Mouse (Mus musculus) R1 (cell line): Measurements from ENCODE around the gene Hoxa4.

ENCODE experiments used
- DNase-seq: peaks from one replicate; pipeline ENCODE4 v3.0.0-alpha.2; 2018; ENCODE audit warnings: low read depth, low spot score

Gene Hoxa4

DNA sequence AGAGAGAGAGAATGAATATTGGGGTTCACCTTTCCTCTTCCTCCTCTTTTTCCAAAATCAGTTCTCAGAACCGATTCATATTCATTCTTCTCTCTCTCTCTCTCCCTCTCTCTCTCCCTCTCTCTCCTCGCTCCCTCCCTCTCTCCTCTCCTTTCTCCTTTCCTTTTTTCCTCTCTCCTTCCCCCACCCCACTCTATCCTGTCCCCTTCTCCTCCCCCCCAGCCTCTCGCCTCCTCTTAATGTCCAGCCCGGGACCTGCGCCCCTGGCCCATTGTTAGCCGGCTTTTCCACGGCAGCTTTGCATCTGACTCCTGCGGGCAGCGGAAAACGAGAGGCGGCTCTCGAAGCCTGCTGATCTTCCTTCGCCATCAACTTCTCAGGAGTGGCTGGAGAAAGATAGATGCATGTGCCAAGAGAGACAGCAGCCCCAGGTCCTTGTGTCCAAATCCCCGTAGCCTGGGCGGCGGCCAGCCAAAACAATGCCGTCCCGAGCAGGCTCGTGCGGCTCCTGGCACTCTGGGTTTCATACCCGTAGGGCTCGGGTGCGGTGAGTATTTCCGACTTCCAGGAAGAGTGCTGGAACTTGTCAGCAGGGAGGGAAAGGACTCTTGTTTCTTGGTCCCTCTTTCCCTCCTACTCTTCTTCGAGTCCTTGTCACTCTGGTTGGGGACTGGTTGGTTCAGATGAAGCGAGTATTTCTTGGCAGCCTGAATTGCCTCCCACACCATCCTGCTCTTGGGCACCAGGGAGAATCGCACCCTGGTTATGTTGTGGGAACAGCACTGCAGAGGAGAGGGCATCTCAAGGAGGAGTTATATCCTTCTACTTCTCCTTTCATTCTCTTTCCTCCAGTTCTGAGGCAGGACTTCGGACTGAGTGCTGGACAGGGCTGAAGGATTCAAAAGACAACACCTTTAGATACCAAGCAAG lies 25.8 kb downstream of the Hoxa4 start:
- no peak for DNase-seq

DNA sequence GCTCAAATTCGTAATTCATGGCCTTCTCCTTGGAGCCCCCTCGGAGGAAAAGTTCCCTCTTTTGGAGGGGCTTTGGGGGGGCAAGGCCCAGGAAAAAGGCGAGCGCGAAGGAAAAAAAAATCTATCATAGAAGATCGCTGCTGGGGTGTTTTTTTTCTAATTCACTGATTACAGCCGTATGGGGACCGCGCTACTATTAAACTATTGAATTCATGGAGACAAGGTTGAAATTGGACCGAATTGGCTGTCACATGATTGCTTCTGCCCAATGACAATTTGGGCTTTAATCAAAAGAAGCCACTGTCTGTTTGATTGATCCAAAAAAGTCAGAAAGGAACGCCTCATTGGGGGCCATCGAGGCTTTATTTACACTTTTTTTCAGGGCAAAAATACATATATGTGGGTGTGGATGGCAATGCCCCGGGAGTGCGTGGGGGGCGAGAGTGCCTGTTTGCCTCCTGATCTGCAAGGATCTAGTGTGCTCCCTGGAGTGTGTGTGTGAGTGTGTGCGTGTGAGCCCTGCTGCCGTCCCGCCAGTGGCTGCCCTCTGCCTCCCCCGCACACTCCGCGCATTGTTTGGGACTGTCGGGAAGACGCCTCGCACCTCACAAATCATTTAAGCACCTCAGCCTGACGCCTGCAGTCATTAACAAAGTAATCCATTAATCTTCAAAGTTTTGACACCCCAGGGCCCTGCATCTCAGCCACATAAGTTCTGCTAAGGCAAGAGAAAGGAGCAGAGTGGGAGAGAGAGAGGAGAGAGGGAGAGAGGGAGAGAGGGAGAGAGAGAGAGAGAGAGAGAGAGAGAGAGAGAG lies 26.7 kb downstream of the Hoxa4 start, which contains the start of gene Hoxa2:
Gene Hoxa2 (minus strand): TSS at position 206 of the 815 bp plus-strand sequence.
- DNase-seq, result no peak

DNA sequence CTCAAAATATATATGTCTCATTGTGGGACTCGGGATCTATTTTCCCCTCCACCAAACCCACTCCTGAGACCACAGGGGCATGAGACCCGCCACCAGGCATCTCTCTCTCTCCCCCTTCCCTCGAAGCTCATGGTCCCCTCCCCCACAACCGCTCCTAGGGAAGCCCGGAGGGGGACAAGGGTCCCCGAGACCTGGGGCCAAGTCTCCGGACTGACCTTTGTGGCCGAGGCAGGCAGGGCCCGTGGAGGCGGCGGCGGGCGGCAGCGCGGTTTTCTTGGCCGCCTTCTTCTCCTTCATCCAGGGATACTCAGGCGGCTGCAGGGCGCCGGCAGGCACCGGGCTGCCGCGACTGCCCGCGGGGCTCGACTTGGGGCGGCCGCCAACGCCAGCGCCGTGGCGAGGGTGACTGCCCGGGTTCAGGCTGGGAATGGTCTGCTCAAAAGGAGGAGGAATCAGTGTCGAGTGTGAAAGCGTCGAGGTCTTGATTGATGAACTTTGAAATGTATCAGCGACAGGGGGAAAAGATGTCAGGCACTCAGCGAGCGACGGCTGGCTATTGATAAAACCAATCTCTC lies 27.4 kb downstream of the Hoxa4 start:
- peak; percentile 25 for DNase-seq

DNA sequence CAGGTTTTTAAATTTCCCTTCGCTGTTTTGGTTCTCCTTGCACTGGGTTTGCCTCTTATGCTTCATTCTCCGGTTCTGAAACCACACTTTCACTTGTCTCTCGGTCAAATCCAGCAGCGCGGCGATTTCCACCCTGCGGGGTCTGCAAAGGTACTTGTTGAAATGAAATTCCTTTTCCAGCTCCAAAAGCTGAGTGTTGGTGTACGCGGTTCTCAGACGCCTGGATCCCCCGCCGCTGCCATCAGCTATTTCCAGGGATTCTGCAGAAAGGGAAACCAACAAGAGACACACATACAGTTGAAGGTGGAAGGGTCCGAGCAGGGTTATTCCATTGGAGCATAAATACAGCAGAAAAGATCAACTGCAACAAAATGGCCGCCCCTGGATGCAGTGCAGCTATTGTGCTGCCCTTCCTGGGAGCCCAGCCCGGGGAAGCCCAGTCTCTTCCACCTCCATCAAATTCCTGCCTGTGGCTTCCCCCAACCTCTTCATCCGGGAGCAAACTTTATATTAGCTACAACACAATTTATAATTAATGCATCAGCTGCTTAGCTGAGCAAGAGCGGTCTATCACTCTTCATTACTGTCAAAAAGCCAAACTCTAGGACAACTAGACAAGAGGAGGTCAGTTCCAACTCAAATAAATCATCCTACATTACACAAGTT lies 28.1 kb downstream of the Hoxa4 start:
- DNase-seq, result peak; percentile 41

DNA sequence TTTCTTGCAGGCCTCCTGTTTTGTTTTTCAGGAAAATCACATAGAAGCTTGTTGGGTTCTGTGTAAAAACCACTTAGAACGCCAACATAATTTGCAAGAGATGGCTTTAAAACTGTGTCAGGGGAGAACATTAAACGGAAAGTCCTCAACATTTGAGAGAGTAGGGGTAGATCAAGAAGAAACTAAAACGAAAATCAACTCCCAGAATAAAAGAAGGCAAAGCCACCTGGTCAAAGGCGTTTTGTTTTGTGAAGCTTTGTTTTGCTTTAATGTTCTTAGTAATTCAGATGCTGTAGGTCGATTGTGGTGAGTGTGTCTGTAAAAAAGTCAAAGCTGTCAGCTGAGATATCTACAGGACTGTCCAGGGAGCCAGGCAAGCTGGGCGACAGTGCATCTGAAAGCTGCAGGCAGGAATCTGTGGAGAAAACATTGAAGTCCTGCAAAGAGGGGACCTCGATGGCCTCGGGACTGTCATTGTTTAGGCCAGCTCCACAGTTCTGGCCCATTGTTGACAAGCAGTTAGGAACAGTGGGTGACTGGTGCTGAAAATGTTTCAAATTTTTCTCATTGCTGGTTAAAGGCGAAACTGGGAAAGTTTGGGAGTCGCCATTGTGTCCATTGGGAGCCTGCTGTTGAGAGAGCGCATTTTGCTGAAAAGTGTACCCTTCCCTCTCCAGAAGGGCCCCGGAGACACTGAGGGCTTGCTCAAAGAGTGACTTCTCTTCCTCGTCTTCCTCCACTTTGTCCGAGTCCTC lies 28.8 kb downstream of the Hoxa4 start:
- DNase-seq, result no peak

DNA sequence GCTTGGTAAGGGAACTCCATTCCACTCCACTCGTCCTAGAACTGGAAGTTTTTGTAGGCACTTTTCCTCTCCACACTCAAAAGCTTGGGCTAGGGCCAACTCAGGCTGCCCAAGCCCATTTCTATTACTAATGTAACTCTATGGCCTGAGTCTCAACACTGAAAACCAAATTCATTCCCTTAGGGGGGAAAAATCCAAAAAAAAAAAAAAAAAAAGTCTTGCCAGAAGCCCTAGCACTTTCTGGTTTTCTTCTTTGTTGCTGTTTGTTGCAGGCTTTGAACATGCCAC lies 29.5 kb downstream of the Hoxa4 start:
- no peak for DNase-seq

DNA sequence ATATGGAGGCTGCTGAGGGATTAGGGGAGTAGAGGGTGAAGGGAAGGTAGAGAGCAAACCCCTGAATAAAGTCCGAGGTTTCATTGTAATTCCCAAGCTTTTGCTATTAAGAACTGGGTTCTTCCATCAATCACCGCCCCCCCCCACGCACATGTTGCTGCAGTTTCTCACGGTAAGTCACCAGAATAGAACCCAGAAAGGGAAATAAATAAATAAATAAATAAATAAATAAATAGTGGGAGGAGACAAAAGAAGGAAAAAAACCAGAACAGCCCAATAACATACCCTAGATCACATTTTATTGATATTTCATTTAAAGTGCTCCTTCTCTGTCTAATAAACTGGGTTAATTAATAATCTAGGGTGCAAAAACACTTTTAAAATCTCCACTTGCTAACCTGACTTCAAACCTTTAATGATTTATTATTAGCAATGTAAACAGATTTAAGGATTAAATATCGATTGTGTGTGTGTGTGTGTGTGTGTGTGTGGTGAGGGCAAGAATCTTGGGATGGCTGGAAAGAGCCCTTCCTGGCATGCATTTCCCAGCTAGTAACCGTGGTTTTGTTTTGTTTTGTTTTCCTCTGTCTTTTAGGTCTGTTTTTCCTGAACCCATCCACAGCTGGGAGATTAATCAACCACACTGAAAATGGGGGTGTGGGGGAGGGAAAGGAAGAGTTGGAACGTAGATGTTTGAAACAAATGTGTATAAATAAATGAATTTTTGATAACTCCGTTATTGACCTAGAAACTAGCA lies 30.0 kb downstream of the Hoxa4 start:
- DNase-seq, result no peak

DNA sequence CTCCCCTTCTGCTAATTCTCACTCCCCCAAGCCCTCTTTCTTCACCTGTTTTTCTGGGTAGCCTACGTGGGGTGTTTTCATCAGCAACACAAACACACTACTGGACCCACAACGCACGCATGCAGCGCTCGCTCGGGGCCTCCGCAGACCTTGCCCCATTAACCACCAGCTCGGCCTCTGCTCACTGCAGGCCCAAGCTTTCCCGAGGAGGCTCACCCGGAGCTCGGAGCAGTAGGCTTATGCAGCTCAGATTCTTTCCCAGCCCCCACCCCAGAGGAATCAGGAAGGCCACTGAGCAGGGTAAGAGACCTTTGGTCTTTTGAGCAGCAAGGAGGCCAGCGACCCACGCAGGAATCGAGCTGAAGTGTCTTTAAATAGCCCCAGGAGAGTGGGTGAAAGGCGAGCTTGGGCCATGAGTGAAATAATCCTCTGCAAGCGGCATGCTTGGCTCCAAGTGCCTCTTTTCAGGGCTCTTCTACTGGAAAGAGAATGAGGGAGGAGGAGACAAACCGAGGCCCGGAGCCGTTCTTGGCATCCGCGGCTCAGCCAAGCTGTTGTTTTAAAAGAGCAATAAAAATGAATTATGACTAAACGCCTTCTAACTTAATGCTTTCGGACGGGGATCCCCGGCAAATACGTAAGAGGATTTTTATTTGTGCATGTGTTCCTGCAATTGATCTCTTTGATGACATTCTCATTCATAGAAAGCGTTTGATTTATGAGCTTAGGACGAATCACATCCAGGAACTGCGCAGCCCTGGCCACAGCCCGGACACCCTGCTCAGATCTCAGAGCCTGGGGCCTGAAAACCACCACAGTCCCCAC lies 30.8 kb downstream of the Hoxa4 start:
- DNase-seq, result no peak

DNA sequence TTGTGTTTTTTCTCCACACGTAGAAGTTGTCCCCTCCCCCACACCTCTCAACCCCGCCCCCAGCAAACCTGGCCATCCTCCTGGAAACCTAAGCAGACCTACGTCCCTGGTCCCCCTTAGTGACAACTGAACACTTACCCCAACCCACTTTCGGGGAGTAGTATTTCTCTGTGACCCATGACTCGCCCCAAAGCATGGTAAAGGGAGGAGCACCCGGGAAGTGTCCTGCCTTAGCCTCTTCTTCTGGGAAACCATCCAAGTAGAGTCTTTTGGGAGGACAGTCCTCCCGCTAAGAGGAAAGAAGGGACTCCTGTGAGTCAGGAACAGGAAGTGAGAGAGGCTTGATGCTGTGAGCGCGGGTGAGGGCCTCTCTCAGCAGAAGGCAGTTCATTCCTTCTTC lies 31.6 kb downstream of the Hoxa4 start:
- no peak for DNase-seq

DNA sequence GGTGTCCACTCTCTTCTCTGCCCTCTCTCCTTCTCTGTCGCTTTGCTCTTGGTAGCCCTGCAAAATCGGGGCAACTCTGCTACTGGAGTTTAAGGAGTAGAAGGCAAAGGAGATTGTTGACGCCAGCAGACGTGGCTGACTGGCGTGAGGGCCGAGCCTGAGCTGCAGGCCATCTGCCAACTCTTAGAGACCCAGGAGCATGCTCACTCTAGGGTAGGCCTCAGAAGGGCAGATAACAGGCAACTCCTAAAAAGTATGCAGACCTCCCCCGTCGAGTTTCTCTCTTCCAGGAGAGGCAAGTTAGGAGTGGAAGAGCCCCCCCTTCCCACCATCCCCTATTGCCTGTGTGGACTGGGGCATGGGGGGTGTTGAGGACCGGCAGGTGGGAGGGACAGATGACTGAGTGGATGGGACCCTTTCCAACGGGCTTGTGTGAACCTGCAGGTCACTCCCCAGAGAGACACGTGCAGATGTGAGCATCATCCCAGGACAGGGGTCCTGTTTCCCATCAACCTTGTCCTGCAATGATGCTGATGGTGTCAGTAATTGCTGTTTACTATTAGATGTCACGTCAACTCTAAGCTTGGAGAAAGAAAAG lies 32.3 kb downstream of the Hoxa4 start:
- no peak for DNase-seq

DNA sequence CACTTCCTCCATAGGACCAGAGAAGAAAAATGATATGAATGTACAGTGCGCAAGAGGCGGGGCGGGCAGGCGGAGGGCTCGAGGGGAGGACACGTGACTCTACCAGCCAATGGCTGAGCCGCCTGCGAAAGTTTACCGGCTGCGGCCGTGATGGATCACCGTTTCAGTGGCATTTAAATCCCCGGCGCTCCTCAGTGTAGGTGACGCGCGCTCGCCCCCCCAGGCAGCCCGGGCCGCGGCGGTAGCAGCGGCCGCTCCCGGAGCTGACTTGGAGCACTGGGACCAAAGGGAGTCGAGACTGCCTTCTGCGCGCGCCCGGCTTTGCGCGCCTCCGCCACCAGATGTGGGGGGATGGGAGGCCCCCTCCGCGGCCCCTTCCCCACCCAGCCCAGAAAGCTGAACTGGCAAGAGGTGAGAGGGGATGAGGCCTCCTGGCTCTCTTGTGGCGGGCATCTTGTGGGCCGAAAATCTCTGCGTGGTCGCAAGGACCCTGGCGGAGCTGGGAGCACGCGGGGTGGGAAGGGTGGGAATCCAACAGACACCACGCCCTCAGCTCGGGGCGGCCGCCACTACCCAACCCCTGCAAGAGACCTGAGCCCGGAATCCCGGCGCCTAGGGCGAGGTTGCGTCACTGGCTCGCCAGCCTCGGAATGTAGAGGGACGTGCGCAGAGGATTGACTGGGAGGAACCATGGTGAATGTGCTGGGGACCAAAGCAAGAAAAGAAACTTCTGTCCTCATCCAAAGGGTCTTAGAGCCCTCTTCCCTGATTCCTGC lies 33.1 kb downstream of the Hoxa4 start, which contains the start of gene Hoxa1:
Gene Hoxa1 (minus strand): TSS at position 42 of the 776 bp plus-strand sequence.
- peak; percentile 94 for DNase-seq

DNA sequence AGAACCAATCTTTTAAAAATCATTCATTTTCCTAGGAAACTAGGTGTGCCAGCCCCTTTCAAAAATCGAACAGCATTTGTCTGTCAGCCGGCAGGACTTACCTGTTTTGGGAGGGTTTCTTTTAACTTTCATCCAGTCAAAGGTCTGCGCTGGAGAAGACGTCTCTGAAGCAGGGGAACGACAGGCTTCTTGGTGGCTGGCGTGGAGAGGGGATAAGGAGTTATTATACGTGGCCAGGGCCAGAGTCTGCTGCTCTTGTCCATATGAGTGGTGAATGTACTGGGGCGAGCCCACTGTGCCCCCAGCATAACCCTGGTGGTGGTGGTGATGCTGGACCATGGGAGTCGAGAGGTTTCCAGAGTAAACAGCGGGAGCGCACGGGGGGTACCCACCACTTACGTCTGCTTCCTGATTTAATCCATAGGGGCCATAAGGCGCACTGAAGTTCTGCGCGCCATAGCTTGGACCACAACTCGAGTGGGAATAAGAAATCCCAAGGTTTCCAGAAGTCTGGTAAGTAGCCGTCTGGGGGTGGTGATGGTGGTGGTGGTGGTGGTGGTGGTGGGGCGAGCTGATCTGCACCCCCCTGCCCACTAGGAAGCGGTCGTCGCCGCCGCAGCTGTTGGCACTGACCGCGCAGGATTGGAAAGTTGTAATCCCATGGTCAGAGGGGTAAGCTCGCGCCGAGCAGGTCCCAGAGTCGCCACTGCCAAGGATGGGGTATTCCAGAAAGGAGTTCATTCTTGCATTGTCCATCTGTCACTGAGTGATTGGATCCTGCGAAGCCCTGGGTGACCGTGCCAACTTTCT lies 33.9 kb downstream of the Hoxa4 start:
- DNase-seq, result no peak

DNA sequence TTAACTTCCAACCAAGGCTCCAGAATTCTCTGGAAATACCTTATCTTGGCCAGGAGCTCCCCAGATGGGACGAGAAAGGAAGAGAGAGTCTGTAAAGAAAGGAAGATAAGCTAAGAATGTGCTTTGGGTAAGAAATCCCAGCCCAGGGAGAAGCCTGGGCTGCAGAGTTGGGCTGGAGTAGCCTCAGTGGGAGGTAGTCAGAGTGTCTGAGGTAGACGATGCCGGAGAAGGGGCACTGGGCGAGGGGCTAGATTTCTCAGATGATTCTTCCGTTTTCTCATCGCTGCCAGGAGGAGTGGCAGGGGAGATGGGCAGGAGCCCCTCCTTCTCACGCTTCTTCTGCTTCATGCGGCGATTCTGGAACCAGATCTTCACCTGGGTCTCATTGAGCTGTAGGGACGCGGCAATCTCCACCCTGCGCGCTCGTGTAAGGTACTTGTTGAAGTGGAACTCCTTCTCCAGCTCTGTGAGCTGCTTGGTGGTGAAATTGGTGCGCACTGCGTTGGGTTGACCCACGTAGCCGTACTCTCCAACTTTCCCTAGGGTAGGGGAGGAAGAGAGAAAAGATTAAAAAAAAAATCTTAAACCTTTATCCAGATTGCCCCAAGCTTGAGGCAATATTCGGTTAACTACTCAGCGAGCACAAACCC lies 34.9 kb downstream of the Hoxa4 start:
- DNase-seq, result no peak

DNA sequence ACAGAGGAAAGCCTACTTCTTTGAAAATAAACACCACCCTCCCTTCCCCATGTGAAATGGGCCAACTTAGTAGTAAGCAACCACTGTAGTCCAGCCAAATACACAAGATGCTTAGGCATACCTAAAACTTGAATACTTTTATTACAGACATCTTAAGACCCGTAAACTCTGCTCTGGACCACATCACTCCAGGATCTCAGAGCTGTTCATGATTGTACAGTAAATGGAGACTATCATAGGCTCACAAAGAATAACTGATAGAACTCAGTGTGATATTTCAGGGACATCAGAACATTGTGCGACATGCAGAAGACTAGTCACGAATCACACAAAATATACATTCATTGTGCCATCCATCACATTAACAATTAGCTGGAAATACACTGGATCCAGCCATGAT lies 36.1 kb downstream of the Hoxa4 start:
- no peak for DNase-seq

DNA sequence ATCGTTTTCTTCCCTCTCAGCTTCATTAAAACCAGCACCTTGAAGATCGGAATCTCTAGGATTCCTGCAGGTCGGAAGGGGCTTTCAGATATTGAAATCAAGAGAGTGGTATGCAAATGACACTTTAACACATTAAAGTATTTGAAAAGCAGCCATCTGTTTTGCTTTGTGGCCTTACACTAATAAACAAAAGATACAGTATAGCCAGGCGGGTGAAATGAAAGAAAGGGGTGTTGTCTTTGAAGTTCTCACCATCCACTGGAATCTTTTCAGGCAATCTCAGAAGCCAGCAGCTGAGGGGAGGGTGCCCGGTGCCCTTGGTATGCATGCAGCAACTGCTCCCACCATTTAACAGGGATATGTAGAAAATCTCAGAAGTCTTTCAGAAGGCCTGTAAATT lies 37.5 kb downstream of the Hoxa4 start:
- DNase-seq, result no peak

DNA sequence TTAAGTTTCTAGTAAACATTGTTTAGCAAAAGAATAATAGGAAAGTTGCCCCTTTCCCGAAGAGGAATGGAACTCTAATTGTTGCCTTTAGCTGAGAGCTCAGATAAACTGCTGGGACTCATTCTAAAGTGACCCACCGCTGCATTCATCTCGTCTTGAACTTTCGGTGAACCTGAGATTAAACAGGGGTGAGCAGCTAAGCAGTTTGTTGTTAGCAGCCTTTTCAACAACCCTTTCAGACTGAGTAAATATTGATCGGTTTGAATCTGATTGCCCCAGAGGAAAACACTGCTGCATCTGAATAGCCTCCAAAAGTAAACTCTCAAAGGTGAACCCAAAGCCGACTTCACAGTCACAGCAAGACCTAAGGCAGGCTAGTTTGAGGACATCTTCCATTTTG lies 38.3 kb downstream of the Hoxa4 start:
- peak; percentile 63 for DNase-seq
